Mouse (Mus musculus) heart, adult 2 months (tissue): ENCODE data around the gene Ninj2.

Experiments used
- CTCF ChIP-seq: fragments of 200-600 bp; IDR thresholded peaks from 2 replicates; pipeline ENCODE4 v1.8.1; 2022; ENCODE audit warnings: antibody characterized with exemption, mild to moderate bottlenecking, moderate library complexity
- EP300 ChIP-seq: fragments of 200-500 bp; IDR thresholded peaks from 2 replicates; pipeline ENCODE4 v1.6.1; 2011; ENCODE audit warnings: low read depth, low read length, control low read depth; ENCODE audit not compliant: insufficient read depth
- POLR2A ChIP-seq: fragments of 200-500 bp; IDR thresholded peaks from 2 replicates; pipeline ENCODE4 v1.6.1; 2011; ENCODE audit warnings: mild to moderate bottlenecking, low read depth, low read length, control low read depth; ENCODE audit not compliant: insufficient read depth

- no peak for TF ChIP-seq POLR2A
- TF ChIP-seq CTCF, result peak; percentile 45
- no peak for TF ChIP-seq EP300
Measured at GRCm38 (mm10) chr6:120189287-120189686, 96.1 kb downstream of the Ninj2 start.
